Mouse (Mus musculus) fat pad, adult 2 months (tissue): ENCODE measurements around the gene Nek6.

ENCODE experiments used
- DNase-seq: peaks from one replicate; pipeline ENCODE4 v3.0.0-alpha.2; 2011; ENCODE audit warnings: low read depth, low spot score; ENCODE audit errors: extremely low read depth

Nek6 gene

GRCm38 (mm10) chr2:38511487-38512307 is at the start of gene Nek6:
Nek6 (plus strand) TSS chr2:38511643.
- no peak for DNase-seq

DNA sequence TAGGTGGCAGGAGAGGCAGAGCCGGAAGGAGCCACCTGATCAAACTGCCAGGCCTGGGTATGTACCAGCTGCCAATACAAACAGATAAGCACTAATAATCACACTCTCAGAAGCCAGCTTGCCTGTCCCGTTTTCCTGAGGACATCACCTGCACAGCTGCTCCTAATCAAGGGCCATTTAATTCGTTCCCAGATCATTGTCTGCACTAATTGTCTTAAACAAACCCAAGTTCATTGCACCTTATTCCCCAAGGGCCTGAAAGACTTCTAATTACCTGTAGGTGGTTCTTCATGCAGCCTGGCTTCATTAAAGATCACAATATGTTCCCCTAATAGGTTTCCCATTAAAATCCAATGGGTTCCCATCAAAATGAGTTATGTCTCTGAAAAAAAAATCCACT is 49.1 kb upstream of the Nek6 start:
- no peak for DNase-seq

- no peak for DNase-seq
These were observed 42.6 kb upstream of the Nek6 start for GRCm38 (mm10) chr2:38468845-38469244.

DNA sequence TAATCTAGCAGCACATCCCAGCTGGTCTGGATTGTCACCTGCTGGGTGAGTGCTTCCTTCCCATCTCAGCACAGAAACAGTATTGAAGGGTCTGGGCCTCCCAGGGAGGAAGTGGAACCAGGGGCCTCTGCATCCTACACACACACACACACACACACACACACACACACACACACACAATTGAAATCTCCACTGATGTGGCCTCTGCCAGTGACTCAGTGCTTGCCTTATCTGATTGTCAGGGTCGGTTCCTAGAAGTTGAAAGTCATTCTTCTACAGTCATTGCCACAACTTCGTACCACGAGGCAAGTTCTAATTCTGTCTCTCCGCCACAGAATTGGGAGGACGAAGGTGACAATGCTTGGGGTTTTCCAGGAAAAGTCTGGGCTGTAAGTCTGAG is 39.7 kb upstream of the Nek6 start:
- no peak for DNase-seq

GRCm38 (mm10) chr2:38472829-38473228 is 38.6 kb upstream of the Nek6 start:
- DNase-seq, result no peak

GRCm38 (mm10) chr2:38476871-38477496 is 34.5 kb upstream of the Nek6 start:
- no peak for DNase-seq

DNA sequence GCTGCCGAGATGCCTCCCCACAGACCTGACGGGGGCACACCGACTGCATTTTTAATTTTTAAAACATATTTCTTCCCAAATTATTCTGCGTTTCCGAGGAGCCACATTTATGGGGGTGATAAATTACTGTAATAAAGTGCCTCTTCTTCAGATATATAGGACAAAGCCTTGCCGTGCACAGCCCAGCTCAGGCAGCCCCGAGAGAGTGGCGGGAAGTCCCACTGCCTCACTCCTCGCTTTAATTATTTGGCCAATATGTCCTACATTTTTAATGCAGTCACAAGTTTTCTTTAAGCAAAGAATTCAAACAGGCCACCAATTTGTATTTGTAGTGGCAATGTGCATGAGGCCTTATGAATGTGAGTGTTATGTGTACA is 34.0 kb upstream of the Nek6 start:
- no peak for DNase-seq

- DNase-seq, result no peak
These were observed 32.8 kb upstream of the Nek6 start for GRCm38 (mm10) chr2:38478683-38479082.

GRCm38 (mm10) chr2:38479541-38479940 is 31.9 kb upstream of the Nek6 start:
- no peak for DNase-seq

DNA sequence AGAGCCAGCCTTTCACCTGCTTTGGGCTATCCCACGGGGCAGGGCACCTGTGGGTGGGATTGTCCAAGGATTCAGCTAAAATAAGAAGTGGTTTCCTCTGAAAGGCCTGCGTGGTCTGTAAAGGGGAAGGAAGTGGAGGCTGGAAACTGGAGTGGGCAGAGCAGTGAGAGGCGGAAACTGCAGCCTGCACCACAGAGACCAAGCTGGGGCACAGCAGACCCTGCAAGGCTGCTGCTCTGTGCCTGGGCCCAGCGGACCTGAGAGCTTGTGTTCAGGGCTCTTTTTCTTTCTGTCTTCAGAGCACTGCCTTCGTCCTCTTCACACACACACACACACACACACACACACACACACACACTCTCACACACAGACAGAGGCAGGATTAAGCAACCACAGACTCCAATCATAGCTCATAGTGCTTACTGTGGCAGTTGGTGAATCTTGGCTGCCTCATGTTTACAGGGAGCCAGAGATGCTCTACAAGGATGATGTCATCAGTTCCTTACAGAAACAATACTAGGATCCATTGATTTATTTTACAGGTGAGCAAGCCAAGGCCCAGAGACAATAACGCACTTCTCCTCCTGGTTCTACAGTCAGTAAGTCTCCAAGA is 30.2 kb upstream of the Nek6 start:
- peak; percentile 18 for DNase-seq

DNA sequence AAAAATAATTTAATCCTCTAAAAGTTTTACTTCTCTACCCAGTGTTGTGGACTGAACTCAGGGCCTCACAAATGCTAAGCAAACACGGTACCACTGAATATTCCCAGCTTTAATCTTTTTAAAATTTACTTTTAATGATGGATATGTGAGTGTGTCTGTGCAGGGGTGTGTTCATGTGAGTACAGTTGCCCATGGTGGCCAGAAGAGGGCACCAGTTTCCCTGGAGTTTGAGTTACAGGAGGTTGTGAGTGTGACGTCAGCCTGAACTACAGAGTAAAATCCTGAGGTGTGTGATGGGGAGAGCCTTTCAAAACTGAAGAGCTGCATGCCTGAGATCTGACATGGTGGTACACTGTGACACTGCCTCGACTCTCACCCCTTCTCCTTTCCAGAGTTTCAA is 29.3 kb upstream of the Nek6 start:
- DNase-seq, result no peak

GRCm38 (mm10) chr2:38483058-38483704 is 28.3 kb upstream of the Nek6 start:
- DNase-seq, result no peak

DNA sequence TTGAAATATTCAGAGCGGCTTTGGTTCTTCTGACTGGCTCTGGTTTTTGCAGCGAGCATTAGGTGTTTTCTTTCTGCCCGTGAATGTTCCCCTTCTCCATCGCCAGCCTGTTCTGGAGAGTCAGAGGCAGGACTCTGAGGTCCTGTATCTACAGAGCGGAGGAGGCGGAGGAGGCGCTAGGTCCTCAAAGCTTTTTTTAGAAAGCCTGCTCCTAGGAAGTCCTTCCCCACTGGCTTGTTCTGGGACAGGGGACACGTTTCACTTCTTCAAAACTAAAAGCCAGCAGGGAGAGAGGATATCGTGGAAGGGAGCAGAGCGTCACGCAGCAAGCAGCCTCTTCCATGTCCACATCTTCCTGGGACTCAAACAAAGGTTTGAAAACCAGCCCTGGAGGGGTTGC is 26.9 kb upstream of the Nek6 start:
- DNase-seq, result no peak

DNA sequence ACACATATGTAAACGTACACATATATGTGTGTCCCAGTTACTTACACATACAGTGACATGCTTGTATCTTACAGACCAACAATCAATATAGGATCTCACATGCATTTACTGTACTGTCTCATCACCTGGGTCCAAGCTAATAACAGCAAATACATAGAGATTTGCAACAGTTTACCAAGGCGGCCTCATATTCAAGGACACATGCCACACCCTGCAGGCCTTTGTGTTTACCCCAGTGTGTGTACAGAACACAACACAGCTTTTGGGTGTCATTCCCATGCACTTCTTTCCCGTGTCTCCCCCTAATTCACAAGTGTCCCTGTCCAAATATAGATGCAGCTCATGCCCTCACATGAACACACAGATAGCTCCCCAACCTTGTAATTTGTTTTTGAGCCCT is 26.0 kb upstream of the Nek6 start:
- no peak for DNase-seq

DNA sequence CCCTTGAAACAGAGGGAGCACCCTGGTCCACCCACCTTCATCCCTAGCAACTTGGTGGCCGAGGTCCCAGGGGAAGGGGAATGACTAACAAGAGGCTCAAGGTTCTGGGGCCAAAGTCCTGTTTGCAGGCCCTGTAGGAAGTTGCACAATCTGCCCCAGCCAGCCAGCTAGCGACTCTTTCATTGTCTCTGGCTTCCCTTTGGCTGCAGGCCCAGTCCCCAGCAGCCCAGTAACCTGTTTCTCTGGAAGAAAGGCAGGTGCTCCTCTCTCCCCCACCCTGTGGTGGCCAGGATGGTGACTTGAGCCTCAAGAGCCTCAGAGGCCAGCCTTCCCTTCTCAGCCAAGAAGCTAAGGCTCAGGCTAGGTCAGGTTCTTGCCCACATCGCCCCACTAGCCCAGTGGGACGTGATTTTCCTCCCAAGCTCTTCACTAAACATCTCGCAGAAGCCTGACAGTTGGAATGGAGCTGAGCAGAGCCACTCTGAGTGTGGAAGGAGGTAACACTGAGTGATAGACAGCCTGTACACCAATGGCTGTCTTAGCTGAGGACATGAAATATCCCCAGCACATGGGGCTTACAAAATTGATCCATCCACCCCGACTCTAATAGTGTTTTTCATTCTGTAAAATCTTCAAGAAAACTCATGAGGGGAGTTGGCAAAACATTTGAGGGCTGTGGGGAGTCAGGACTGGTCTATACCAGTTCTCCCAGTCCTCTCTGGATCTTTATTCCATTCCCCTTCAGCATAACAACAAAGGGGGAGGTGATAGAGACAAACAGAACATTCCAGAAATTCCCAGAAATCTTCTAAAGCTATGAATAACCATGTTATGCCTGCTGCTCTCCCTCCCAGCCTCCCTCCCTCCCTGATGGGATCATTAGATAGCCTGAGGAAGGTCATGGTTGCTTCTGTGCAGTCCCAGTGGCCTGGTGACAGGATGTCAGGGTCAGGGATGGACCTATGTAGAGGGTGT is 25.2 kb upstream of the Nek6 start:
- peak; percentile 42 for DNase-seq

DNA sequence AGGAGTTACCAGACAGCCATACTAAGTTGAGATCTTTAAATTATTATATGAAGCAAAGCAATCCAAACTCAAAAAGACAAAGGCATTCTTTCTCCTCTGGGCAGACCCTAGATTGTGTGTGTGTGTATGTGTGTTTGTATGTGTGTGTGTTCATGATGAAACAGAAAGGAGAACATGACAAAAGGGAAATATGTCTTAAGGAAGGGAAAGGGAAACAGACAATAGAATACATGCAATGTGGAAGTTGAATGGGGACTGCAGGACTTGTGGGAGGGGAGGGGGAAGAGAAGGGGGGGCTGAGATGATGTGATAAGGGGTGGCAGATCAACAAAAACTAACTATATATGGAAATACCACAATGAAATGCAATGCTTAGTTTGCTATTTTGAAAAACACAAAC is 13.8 kb upstream of the Nek6 start:
- DNase-seq, result no peak

- DNase-seq, result no peak
These were observed 9.8 kb upstream of the Nek6 start for GRCm38 (mm10) chr2:38501606-38502005.

DNA sequence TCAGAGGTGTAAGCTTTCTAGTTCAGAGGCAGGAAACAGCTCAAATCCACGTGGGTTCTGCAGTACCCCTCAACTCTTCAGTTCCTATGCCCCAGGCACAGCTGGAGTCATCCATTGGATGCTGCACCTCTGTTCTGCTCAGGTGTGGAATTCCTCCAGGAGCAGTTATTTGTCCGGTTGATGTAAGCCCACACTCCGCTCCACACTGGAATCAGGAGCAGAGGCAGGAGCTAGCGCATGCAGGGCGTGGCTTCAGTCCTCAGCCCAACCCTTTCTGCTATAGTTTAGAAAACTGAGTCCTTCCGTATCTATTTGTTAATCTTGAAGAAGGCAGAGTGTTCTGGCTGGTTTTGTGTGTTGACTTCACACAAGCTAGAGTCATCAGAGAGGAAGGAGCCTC is 9.3 kb upstream of the Nek6 start:
- DNase-seq, result no peak

DNA sequence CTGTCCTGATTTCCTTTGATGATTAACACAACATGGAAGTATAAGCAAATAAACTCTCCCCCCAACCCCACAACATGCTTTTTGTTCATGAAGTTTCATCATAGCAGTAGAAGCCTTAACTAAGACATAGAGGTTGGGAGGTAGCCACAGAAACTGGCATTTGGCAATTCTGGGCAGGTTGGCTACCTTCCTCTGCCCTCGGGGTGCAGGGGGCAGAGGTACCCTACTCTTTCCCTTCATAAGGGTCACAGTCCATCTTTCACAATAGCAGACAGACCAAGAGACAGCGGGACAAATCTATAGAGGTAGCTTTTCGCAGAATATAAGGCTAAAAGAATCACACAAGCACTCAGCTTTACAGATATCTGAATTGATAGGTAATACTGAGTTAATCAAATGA is 8.7 kb upstream of the Nek6 start:
- DNase-seq, result no peak

DNA sequence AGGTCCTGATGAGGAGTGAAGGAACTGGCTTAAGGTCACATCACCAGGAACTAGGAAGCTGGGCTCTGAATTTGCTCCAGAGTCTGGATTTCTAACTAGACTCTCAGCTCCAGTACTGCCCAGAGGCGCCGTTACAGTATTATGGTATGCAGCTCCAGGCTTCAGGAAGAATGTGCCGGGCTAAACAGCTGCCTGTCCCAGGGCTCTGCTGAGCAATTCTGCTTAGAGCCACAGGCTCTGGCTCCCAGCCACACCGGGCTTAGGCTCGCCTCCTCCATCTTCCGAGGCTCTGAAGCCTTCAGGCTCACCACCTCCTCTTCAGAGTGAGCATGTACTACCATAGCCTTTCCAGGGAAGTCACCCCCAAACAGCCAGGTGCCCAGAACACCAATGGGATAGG is 7.1 kb upstream of the Nek6 start:
- DNase-seq, result no peak

GRCm38 (mm10) chr2:38507181-38507580 is 4.3 kb upstream of the Nek6 start:
- DNase-seq, result no peak
